Mouse (Mus musculus): Measurements from ENCODE around the gene Cdadc1. TPM values are rescaled to one million over a fixed set of nuclear protein-coding genes. Genes with fewer than 3 reads are reported as not detected.
"Not testable (repeated sequence)": the region's sequence is repeated elsewhere in the genome, so short reads cannot be mapped to it uniquely, and the experiment has no call there.

Gene Cdadc1
- polyA plus RNA-seq, 1 experiment from 2014 or later = 29.2 TPM

GRCm38 (mm10) chr14:59627823-59628222 lies 30.1 kb upstream of the Cdadc1 start:
- peak; percentile 81 for DNase-seq (ENCODE audit: low spot score)
- H3K36me3 ChIP-seq = peaks cover 31% of the 10 kb centered on the region
- peak overlapping the region; percentile 94; the same call in 1 of the 2 replicates for H3K27ac ChIP-seq
- peak overlapping the region; percentile 84 for H3K4me3 ChIP-seq
- WGBS = 28% methylated on average over 7 of the region's 7 CpGs
- H3K4me1 ChIP-seq = peaks cover 42% of the 10 kb centered on the region
- no peaks in the 10 kb centered on the region for H3K9me3 ChIP-seq (replicated peaks)
- 0 out of 2 replicates have a peak, but pooled peaks cover 12% of the 10 kb centered on the region for H3K27me3 ChIP-seq (ENCODE audit: low read depth, poor library complexity, severe bottlenecking)

DNA sequence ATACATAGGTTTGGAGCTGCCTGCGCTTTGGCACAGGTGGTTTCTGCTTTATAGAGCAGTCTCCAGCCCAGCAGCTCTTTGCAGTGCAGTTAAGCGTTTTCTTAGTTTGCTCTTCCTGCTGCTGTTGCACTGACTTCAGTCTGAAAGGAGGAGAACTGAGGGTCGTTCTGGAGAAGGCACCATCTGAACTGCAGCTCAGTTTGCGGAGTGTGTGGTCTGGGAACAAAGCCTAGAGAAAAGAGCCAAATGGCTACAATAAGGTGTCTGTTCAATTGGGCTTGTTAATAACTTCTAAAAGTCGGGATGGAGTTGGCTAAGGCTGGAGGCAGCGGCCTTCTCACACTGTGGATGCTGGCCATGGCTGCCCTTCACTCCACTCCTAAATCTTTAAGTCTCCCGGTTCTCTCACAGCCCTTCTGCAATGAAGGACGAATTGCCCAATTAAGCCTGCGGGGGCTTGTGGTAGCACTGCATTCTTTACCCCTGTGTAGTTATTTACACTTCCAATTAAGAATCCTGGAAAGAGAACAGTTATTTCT lies 29.5 kb upstream of the Cdadc1 start:
- peak; percentile 45 for DNase-seq (ENCODE audit: low spot score)
- peaks cover 28% of the 10 kb centered on the region for H3K36me3 ChIP-seq
- no peaks in the 10 kb centered on the region for H3K9me3 ChIP-seq (replicated peaks)
- 16% methylated on average over 9 of the region's 9 CpGs for WGBS
- peaks cover 42% of the 10 kb centered on the region for H3K4me1 ChIP-seq
- H3K27ac ChIP-seq = peak overlapping the region; percentile 94
- peaks cover 14% of the 10 kb centered on the region; the same call in 1 of the 2 replicates for H3K27me3 ChIP-seq (ENCODE audit: low read depth, poor library complexity, severe bottlenecking)
- H3K4me3 ChIP-seq = peak overlapping the region; percentile 84

DNA sequence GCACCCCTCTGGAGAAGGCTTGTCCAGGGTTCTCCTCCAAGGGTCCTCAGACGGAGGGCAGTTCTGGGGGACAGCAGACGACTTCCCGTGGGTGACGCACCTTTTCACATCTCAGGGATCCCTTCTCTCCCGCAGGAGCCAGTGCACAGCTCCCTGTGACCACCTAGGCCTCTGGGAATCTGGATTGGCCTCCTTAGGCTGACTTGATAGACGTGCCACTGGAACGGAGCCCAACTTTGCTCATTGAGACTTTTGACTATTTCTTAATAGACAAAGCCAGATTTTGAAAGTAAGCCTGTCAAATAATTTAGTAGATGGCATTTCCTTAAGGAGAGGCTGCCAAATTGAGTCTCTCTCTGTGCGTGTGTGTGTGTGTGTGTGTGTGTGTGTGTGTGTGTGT lies 29.0 kb upstream of the Cdadc1 start:
- Histone ChIP-seq H3K27ac (peak overlapping the region; percentile 94), H3K4me3 (peak overlapping the region; percentile 84), H3K36me3 (peaks cover 23% of the 10 kb centered on the region), H3K4me1 (peaks cover 42% of the 10 kb centered on the region), H3K9me3 (replicated peaks) (no peaks in the 10 kb centered on the region), H3K27me3 (ENCODE audit: low read depth, poor library complexity, severe bottlenecking) (peaks cover 18% of the 10 kb centered on the region; the same call in 1 of the 2 replicates)
- DNase-seq (ENCODE audit: low spot score) = peak; percentile 39
- WGBS = 29% methylated on average over 8 of the region's 8 CpGs

GRCm38 (mm10) chr14:59625806-59626364 lies 28.1 kb upstream of the Cdadc1 start:
- WGBS = under 1% methylated on average over 51 of the region's 51 CpGs
- Histone ChIP-seq H3K36me3 (peaks cover 17% of the 10 kb centered on the region), H3K4me3 (peak overlapping the region; percentile 84), H3K27me3 (ENCODE audit: low read depth, poor library complexity, severe bottlenecking) (peaks cover 18% of the 10 kb centered on the region; the same call in 1 of the 2 replicates), H3K9me3 (replicated peaks) (no peaks in the 10 kb centered on the region), H3K4me1 (peaks cover 42% of the 10 kb centered on the region), H3K27ac (peak overlapping the region; percentile 94)
- peak; percentile 73 for DNase-seq (ENCODE audit: low spot score)

DNA sequence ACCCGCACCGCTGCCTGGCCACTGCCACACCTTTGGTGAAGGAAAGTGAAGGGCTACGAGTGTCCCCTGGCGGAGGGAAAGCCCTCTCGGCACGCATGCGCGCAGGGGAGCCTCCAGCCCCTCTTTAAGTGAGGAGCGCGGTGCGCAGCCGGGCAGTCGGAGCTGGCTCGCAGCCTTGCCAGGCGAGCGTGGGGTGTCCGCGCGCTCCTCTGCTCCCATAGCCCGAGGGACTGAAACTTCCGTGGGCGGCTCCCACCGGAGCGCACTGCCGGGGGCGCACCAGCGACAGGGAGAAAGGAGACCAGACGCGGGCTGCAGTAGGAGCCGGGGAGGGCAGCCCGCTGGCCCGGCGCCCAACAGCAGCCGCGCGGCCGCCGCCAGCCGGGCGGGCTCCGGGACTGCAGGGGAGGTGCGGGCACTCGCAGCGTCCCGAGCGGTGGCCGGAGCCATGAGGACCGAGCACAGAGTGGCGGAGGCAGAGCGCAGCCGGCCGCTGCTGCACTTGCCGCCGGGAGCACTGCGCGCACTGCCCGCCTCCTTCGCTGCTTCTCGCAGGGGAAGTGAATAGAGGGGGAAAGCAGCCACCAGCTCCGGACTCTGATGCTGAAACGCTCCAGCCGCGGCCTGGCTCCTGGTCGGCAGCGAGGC lies 27.5 kb upstream of the Cdadc1 start, which contains the start of gene Shisa2:
TSS of gene Shisa2 (plus strand) at position 151 of the 648 bp plus-strand sequence.
- H3K27ac ChIP-seq = peak within 1 kb of the TSS; percentile 94
- H3K4me1 ChIP-seq = peaks cover 42% of the 10 kb centered on the region
- H3K36me3 ChIP-seq = peaks cover 11% of the 10 kb centered on the region
- H3K27me3 ChIP-seq (ENCODE audit: low read depth, poor library complexity, severe bottlenecking) = peaks cover 18% of the 10 kb centered on the region; the same call in 1 of the 2 replicates
- no peaks in the 10 kb centered on the region for H3K9me3 ChIP-seq (replicated peaks)
- H3K4me3 ChIP-seq = peak within 1 kb of the TSS; percentile 84
- DNase-seq (ENCODE audit: low spot score) = peak; percentile 91
- under 1% methylated on average over 65 of the region's 65 CpGs for WGBS

GRCm38 (mm10) chr14:59624326-59624885 lies 26.6 kb upstream of the Cdadc1 start:
- Histone ChIP-seq H3K36me3 (peaks cover 2% of the 10 kb centered on the region), H3K27ac (no peak overlapping the region), H3K4me3 (peak overlapping the region; percentile 84; the same call in 1 of the 2 replicates), H3K27me3 (ENCODE audit: low read depth, poor library complexity, severe bottlenecking) (peaks cover 18% of the 10 kb centered on the region; the same call in 1 of the 2 replicates), H3K4me1 (peaks cover 42% of the 10 kb centered on the region), H3K9me3 (replicated peaks) (no peaks in the 10 kb centered on the region)
- WGBS = 29% methylated on average over 9 of the region's 9 CpGs
- no peak for DNase-seq (ENCODE audit: low spot score)

- WGBS = 72% methylated on average over 7 of the region's 7 CpGs
- Histone ChIP-seq H3K27ac (peak overlapping the region; percentile 58; the same call in 1 of the 2 replicates), H3K4me1 (peaks cover 28% of the 10 kb centered on the region), H3K36me3 (no peaks in the 10 kb centered on the region), H3K4me3 (no peak overlapping the region), H3K9me3 (replicated peaks) (no peaks in the 10 kb centered on the region), H3K27me3 (ENCODE audit: low read depth, poor library complexity, severe bottlenecking) (no peaks in the 10 kb centered on the region)
- DNase-seq (ENCODE audit: low spot score) = no peak
Measured at GRCm38 (mm10) chr14:59616802-59617201, 19.0 kb upstream of the Cdadc1 start.

DNA sequence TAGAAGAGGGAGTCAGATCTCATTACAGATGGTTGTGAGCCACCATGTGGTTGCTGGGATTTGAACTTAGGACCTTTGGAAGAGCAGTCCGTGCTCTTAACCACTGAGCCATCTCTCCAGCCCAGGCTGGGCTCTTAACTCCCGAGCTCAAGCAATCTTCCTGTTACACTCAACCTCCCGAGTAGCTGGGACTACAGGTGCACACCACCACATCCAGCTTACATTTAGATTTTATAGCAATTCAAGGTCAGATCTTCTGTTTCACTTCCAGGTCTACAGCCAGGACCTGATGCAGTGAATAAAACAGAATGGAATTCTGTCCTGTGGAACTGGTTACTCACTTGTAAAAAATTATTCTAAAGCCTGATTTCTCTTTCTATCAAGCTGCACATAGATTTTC lies 16.4 kb upstream of the Cdadc1 start:
- H3K27ac ChIP-seq; DNase-seq (ENCODE audit: low spot score); H3K9me3 ChIP-seq (replicated peaks); H3K27me3 ChIP-seq (ENCODE audit: low read depth, poor library complexity, severe bottlenecking); H3K36me3 ChIP-seq; H3K4me3 ChIP-seq: not testable (repeated sequence)
- peaks cover 28% of the 10 kb centered on the region for H3K4me1 ChIP-seq
- 87% methylated on average over 3 of the region's 3 CpGs for WGBS

- H3K27me3 ChIP-seq (ENCODE audit: low read depth, poor library complexity, severe bottlenecking) = no peaks in the 10 kb centered on the region
- H3K36me3 ChIP-seq = no peaks in the 10 kb centered on the region
- no peak overlapping the region for H3K4me3 ChIP-seq
- peaks cover 28% of the 10 kb centered on the region for H3K4me1 ChIP-seq
- H3K9me3 ChIP-seq (replicated peaks) = no peaks in the 10 kb centered on the region
- peak; percentile 82 for DNase-seq (ENCODE audit: low spot score)
- WGBS = 53% methylated on average over 14 of the region's 14 CpGs
- H3K27ac ChIP-seq = no peak overlapping the region; the same call in 1 of the 2 replicates
Measured at GRCm38 (mm10) chr14:59612920-59613625, 15.3 kb upstream of the Cdadc1 start.

GRCm38 (mm10) chr14:59607021-59607420 lies 9.3 kb upstream of the Cdadc1 start:
- H3K4me3 ChIP-seq = no peak overlapping the region
- no peaks in the 10 kb centered on the region for H3K36me3 ChIP-seq
- no peak overlapping the region for H3K27ac ChIP-seq
- 40% methylated on average over 3 of the region's 3 CpGs for whole genome bisulfite sequencing
- no peak for DNase-seq (ENCODE audit: low spot score)
- peaks cover 13% of the 10 kb centered on the region for H3K4me1 ChIP-seq
- no peaks in the 10 kb centered on the region for H3K9me3 ChIP-seq (replicated peaks)
- H3K27me3 ChIP-seq (ENCODE audit: low read depth, poor library complexity, severe bottlenecking) = 0 out of 2 replicates have a peak, but pooled peaks cover 6% of the 10 kb centered on the region

DNA sequence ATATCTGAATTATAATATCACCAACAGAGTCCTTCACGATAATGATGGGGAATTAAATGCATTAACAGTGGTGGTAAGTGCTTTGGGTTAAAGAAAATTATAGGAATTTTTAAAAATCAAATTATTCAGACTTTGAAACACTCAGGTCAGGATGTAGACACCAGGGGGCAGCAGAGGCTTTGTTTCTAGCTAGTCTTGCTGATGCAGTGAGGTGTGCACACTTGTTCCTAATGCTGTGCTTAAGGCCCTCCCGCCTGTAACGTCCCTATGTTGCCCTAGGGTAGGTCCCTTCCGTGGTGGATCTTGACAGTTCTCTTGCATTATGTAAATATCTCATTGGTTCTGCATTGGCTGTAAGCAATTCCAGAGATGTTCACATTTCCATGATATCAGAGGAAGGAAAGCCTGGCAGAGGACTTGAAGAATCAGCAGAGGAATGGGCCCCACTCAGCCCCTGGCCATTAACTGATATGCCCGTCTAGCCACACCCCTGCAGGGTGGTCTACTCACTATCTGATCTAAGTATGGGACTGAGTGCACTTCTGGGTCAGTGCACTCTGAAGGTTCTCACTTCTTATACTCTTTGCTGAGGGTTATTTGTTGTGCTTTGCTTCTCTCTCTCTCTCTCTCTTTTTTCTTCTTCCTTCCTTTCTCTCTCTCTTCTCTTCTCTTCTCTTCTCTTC lies 8.1 kb upstream of the Cdadc1 start:
- Histone ChIP-seq H3K27ac (no peak overlapping the region), H3K4me1 (peaks cover 13% of the 10 kb centered on the region), H3K4me3 (no peak overlapping the region), H3K36me3 (no peaks in the 10 kb centered on the region), H3K27me3 (ENCODE audit: low read depth, poor library complexity, severe bottlenecking) (0 out of 2 replicates have a peak, but pooled peaks cover 6% of the 10 kb centered on the region), H3K9me3 (replicated peaks) (no peaks in the 10 kb centered on the region)
- WGBS = 23% methylated on average over 5 of the region's 5 CpGs
- peak; percentile 80 for DNase-seq (ENCODE audit: low spot score)
